Mouse (Mus musculus) ES-E14 (cell line): ENCODE data around the gene Prepl.

Experiments used
- CHD2 ChIP-seq: IDR thresholded peaks from 2 replicates; pipeline ENCODE4 v1.6.1; 2014; ENCODE audit warnings: mild to moderate bottlenecking, low read depth, low read length, inconsistent platforms
- MAFK ChIP-seq: IDR thresholded peaks from 2 replicates; pipeline ENCODE4 v1.6.1; 2014; ENCODE audit warnings: mild to moderate bottlenecking, low read depth, low read length, inconsistent platforms; ENCODE audit not compliant: insufficient read depth
- ZNF384 ChIP-seq: IDR thresholded peaks from 2 replicates; pipeline ENCODE4 v1.6.1; 2012; ENCODE audit warnings: low read depth, low read length, inconsistent platforms

- no peak for TF ChIP-seq MAFK
- no peak for TF ChIP-seq ZNF384
- TF ChIP-seq CHD2, result no peak
These were observed 57.0 kb downstream of the Prepl start for GRCm38 (mm10) chr17:85033087-85033486.
